Mouse (Mus musculus) v-Abl transformed pro-B cells (cell line): ENCODE measurements at regions not wholly inside any gene's neighbourhood (a gene's known extent, or its start where the extent isn't known, plus 50 kb on each side); places are given as distances from the start of the nearest gene placed in this dataset.

Experiments
- in situ Hi-C, 2 experiments: fragments of 400-800 bp; cut with MboI; formaldehyde crosslinking; loops; one replicate each; pipeline ENCODE4 v1.15.1; 2025; ENCODE audit not compliant: unreplicated experiment in 2 of 2

DNA sequence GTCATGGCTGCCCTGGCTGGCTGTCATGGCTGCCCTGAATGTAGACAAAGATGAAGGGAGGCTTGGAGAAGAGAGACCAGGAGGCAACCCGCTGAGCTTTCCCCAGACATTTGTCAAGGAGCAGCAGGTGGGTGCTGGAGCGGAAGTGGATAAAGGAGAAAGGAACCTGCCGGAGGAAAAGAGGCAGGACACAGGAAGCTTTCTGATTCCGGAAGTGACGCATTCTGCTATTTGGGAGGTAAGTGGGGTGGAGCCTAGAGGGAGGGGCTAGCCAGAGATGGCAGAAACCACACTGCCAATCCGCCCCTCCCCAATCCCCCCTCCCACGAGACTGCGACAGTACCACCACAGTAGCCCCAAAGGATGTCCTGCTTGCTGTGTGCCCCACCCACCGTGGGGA lies 80.1 kb downstream of the Gm572 start:
- in situ Hi-C loops, result no loop called here

- in situ Hi-C loops, result no loop called here
Observed at GRCm38 (mm10) chr4:148723934-148724719, 80.1 kb upstream of the Casz1 start.

DNA sequence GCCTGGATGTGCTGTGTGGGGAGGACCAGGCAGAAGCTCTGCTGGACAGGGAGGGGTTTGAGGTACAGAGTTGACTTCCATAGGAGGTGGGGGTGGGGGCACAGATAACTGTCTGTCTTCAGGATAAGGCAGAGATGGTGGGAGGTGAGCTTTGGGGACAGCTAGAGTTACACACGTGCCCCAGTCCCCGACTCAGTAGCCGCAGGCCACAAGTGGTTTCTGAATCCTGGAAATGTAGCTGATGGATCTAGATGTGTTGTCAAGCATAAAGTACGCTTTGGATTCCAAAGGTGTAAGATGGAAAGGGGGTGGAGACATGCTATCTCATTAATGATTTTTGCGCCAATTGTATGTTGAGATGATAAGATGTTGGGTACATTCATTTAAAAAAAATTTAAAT lies 75.4 kb upstream of the Casz1 start:
- in situ Hi-C loops, result loop anchor here in 1 of 2 experiments (25.0 kb wide), 1 partner anchor 809 kb away; no protein-coding TSS in a partner anchor

DNA sequence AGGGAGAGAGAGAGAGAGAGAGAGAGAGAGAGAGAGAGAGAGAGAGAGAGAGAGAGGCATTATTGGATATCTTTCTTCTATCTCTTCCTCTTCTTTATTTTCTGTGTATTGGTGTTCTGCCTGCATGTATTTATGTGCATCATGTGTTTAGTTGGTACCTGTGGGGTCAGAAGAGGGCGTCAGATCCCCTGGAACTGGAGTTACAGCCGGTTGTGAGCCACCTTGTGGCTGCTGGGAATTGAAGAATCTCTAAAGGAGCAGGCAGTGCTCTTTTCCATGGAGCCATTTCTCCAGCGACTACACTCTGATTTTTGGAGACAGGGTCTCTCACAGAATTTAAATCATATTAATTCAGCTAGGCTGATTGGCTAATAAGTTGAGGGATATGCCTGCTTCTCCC lies 72.6 kb upstream of the Casz1 start:
- in situ Hi-C loops, result loop anchor here in 1 of 2 experiments (25.0 kb wide), 1 partner anchor 806 kb away; no protein-coding TSS in a partner anchor

- in situ Hi-C loops, result loop anchor here in 1 of 2 experiments (25.0 kb wide), 1 partner anchor 803 kb away; no protein-coding TSS in a partner anchor
Observed at GRCm38 (mm10) chr4:148734061-148734460, 70.2 kb upstream of the Casz1 start.

DNA sequence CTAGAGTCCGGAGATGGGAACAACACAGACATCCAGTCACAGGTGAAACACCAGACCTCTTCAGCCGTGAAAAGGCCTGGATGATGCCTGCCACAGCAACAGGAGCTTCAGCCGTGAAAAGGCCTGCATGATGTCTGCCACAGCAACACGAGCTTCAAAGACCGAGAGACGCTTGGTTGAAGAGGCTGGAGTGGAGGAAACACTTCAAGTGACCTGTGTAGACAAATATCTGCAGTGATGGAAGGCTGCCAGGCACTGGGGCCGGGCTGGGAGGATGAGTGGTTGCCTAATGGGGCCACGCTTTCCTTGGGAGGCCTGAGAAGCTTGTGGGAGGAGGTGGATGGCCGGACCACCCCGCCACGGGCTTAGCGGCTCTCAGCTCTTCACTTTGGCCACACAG lies 69.7 kb upstream of the Casz1 start:
- in situ Hi-C loops, result loop anchor here in 1 of 2 experiments (25.0 kb wide), 1 partner anchor 803 kb away; no protein-coding TSS in a partner anchor

DNA sequence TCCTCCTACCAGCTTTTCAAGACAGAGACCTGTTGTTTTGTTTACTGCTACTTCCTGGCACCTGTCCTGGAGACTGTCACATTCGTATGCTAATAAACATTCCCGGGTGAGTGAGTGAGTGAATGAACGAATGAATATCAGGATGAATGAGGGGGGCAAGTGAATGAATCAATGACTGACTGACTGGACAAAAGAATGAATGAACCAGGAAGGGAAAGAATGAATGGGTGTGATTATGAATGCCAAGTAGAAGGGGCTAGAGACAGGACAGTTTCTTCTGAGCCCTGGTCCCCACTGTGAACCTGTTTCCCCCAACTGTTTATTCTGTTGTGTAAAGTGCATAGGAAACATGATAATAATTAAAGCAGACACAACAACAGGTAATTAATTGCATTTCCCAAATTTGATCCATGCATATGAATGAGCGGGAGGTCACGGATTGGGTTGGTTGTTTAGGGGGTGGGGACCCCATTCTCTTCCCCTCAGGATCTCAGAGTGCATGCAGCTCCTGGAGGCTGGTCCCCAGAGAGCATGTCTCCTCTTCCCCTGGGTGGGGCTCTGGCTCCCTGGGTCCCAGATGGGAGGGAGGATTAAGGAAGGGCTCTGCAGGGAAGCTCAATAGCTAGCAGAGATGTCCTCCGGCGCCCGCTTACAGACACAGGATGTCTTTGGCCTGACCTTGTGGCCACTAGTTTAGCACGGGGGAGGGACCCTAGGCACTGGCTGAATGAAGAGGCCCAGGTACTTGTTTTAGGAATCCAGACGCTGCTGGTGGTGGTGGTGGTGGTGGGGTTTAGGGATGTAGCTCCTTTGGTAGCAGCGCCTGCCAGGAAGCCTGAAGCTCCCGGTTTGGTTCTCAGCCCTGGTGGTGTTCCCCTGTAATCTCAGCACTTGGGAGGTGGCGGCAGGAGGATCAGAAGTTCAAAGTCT lies 65.4 kb upstream of the Casz1 start:
- in situ Hi-C loops, result loop anchor here in 1 of 2 experiments (25.0 kb wide), 1 partner anchor 798 kb away; no protein-coding TSS in a partner anchor

DNA sequence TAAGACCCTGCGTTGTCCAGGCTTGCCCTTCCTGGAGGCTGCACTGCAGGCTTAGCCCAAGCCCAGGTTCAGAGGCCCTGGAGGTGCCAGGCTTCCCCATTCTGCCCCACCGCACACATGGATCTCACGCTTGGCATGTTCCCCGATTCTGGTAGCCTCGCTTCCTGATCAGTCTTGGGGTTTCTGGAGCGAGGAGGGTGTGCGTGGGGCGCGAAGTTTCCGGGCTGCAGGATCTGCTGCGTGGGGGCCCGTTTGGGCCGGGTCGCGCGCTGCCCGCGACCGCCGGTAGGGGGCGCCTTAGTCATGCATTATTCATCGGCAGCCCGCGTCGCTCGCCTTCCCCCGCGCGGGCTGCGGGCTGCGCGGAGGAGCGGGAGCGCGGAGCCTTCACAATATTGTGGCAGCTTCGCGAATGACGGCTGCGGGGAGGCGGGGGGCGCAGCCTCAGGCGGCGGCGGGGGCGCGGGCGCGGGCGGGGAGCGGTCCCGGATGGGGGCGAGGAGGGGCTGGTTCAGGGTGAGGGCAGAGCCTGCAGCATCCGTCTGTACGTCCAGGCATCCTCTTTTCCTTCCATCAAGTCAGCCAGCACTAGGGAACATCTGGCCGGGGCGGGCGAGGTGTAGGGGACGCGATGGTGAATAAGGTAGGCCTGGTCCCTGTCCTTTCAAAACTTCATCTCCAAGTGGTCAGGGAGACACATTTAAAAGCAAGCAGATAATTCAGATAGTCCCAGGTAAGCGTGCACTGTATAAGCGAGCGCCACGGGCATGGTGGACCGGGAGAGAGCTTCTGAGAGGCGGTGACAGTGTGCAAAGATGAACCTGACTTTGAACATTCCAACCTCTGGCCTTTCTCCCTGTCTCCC lies 61.4 kb upstream of the Casz1 start:
- in situ Hi-C loops, result loop anchor here (5.0 to 25.0 kb wide), 4 partner anchors 330 to 795 kb away; partner anchors contain the start of gene Cenps (in 1 of the 2)

DNA sequence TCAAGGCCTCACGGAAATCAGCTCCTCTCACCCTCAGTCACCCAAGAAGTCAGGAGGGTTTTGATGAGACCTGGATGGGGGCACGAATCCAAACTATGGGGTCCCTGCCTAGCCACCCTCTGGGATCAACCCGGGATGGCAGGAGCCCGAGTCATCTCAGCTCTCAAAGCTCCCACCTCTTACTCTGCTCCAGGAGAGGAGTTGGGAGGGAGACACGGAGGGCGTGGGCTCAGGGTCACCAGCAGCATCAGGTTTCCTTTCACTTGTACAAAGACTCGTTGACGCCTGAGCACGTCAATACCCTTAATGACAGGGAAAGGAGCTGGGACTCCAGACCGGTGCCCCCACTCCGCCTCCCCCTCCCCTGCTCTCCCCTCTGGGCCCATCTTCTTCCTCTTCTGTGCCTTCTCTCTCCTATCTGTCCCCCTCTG lies 60.8 kb upstream of the Casz1 start:
- in situ Hi-C loops, result loop anchor here (5.0 to 25.0 kb wide), 4 partner anchors 329 to 794 kb away; partner anchors contain the start of gene Cenps (in 1 of the 2)

DNA sequence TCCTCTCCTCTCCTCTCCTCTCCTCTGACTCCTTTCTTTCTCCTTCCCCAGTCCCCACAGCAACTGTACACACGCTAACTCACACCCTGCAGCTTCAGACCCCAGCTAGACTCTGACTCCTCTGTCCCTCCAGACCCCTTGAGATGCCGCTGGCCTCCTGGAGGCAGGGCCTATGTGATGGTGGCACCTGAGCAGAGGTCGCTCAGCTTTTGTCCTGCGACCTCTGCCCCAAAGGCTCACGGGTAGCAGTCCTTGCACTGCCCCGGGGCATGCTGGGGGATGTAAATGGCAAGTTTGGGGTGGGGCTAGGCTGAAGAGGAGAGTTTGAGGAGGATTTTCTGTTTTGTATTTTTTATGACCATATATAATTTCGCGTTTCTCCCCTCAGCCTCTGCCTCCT lies 60.2 kb upstream of the Casz1 start:
- in situ Hi-C loops, result loop anchor here (5.0 to 25.0 kb wide), 4 partner anchors 328 to 793 kb away; partner anchors contain the start of gene Cenps (in 1 of the 2)

DNA sequence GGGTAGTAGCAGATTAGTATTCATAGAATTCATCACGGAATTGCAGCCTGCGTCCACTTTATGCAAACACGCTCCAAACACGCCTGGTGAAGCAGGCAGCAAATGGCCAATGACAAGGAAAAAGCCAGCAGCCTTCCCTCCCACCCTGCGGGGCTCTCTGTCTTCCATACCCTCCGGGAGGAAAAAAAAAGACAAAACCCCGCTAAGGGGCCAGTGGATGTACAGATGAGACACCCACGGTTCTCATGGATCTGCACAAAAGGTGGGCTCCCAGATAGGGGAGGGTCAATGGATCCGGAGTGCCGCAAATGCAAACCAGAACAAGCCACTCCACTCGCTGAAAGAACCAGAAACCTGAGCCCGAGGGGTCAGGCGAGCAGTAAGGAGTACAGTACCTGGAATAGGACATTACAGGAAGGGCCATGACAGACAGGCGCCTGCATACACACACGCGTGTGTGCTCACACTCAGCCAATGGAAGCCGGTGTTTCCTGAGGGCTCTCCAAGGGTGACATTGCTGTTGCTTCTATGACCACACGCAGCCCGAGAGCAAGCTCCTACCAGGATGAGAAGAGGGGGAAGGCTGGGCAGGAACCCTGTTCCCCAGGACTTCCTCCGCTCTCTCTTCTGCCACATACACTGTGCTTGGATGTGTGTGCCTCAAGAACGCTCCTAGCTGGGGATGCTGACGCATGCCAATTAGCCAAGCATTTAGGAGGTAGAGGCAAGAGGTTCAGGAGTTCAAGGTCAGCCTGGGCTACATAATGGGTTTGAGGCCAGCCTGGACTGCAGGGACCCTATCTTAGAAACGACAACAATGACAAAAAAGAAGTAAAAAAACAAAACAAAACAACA lies 57.5 kb upstream of the Casz1 start:
- in situ Hi-C loops, result loop anchor here in 1 of 2 experiments (25.0 kb wide), 1 partner anchor 791 kb away; no protein-coding TSS in a partner anchor

GRCm38 (mm10) chr4:148747315-148747644 lies 56.9 kb upstream of the Casz1 start:
- in situ Hi-C loops, result loop anchor here in 1 of 2 experiments (25.0 kb wide), 1 partner anchor 790 kb away; no protein-coding TSS in a partner anchor

GRCm38 (mm10) chr4:148750030-148750429 lies 54.2 kb upstream of the Casz1 start:
- in situ Hi-C loops, result no loop called here

GRCm38 (mm10) chr4:148751591-148751990 lies 52.6 kb upstream of the Casz1 start:
- in situ Hi-C loops, result no loop called here

GRCm38 (mm10) chr4:148752360-148753093 lies 51.7 kb upstream of the Casz1 start:
- in situ Hi-C loops, result no loop called here

DNA sequence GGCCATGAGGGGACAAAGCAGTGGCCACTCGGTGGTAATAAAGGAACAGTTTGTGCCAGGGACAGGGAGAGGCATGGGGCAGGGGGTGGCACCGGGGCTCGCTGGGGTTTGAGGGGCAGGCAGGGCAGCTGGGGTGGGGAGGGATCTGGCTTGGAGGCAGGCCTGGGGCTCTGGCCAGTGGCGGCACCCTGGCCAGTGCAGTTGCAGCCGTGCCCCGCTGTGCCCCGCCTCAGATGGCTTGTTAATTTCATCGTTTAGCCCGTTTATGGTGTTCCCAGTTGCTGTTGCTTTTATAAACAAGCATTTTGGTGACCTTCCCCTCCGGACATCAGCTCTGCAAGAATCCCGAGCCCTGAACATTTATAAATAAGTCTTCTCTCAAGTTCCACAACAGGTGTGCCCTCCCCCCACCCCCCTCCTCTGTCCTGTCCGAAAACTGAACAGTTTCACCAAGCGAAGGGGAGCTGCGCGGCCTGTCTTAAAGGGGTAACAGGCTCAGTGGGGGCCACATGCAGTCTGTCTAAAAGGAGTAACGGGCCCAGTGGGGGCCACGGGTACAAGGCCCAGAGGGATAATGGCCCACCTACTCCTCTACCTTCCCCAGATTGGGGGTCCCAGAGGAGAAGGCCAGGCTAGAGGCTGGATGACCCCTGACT lies 51.0 kb upstream of the Casz1 start:
- in situ Hi-C loops, result no loop called here

DNA sequence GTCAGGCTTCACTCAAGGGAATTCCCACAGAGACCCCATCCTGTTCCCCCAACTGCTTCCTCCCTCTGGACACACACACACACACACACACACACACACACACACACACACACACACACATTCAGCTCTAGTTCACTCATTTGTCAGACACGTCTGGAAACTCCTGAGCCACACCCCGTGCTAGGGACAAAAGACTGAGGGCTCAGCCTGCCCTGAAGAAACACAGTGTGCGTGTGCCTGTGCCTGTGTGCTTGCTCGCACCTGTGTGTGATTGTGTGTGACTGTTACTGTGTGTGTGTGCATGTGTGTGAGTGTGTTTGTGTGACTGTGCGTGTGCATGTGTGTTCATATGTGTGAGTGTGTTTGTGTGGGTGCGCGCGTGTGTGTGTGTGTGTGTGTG lies 50.4 kb upstream of the Casz1 start:
- in situ Hi-C loops, result no loop called here
